Mouse (Mus musculus): ENCODE results near the gene Sfrp2. TPM values are rescaled to one million over a fixed set of nuclear protein-coding genes. Genes with fewer than 3 reads are reported as not detected.

The Sfrp2 gene
- polyA plus RNA-seq, 1 experiment from 2014 or later: 187 TPM

GRCm38 (mm10) chr3:83781460-83782222 lies 15.5 kb downstream of the Sfrp2 start:
- Histone ChIP-seq H3K4me3 (no peak overlapping the region), H3K4me1 (peaks cover 28% of the 10 kb centered on the region), H3K36me3 (no peaks in the 10 kb centered on the region), H3K27ac (replicated peaks) (no peak overlapping the region), H3K9me3 (replicated peaks) (0 out of 2 replicates have a peak, but pooled peaks cover under 1% of the 10 kb centered on the region), H3K27me3 (ENCODE audit: low read depth, poor library complexity, severe bottlenecking) (no peaks in the 10 kb centered on the region; the same call in 1 of the 2 replicates)
- DNase-seq (ENCODE audit: low spot score): no peak
- WGBS: 86% methylated on average over 10 of the region's 10 CpGs

- H3K36me3 ChIP-seq: no peaks in the 10 kb centered on the region
- H3K27me3 ChIP-seq (ENCODE audit: low read depth, poor library complexity, severe bottlenecking): peaks cover 14% of the 10 kb centered on the region
- peaks cover 32% of the 10 kb centered on the region for H3K4me1 ChIP-seq
- 14% methylated on average over 11 of the region's 11 CpGs for WGBS
- peak overlapping the region; percentile 71 for H3K27ac ChIP-seq (replicated peaks)
- DNase-seq (ENCODE audit: low spot score): peak; percentile 38
- 0 out of 2 replicates have a peak, but pooled peaks cover 5% of the 10 kb centered on the region for H3K9me3 ChIP-seq (replicated peaks)
- peak overlapping the region; percentile 12; the same call in 1 of the 2 replicates for H3K4me3 ChIP-seq
These were observed 17.8 kb downstream of the Sfrp2 start for GRCm38 (mm10) chr3:83783716-83784469.

- Histone ChIP-seq H3K4me1 (peaks cover 36% of the 10 kb centered on the region), H3K27ac (replicated peaks) (peak overlapping the region; percentile 71), H3K36me3 (no peaks in the 10 kb centered on the region), H3K27me3 (ENCODE audit: low read depth, poor library complexity, severe bottlenecking) (peaks cover 22% of the 10 kb centered on the region), H3K9me3 (replicated peaks) (0 out of 2 replicates have a peak, but pooled peaks cover 5% of the 10 kb centered on the region), H3K4me3 (no peak overlapping the region)
- 64% methylated on average over 3 of the region's 3 CpGs for WGBS
- no peak for DNase-seq (ENCODE audit: low spot score)
These were observed 18.6 kb downstream of the Sfrp2 start for GRCm38 (mm10) chr3:83784726-83785125.

- no peak for DNase-seq (ENCODE audit: low spot score)
- H3K4me3 ChIP-seq: no peak overlapping the region
- H3K27ac ChIP-seq (replicated peaks): no peak overlapping the region
- H3K9me3 ChIP-seq (replicated peaks): 0 out of 2 replicates have a peak, but pooled peaks cover 5% of the 10 kb centered on the region
- WGBS: 60% methylated on average over 2 of the region's 2 CpGs
- no peaks in the 10 kb centered on the region for H3K36me3 ChIP-seq
- H3K27me3 ChIP-seq (ENCODE audit: low read depth, poor library complexity, severe bottlenecking): peaks cover 35% of the 10 kb centered on the region
- peaks cover 41% of the 10 kb centered on the region for H3K4me1 ChIP-seq
These were observed 21.0 kb downstream of the Sfrp2 start for GRCm38 (mm10) chr3:83787086-83787485.

- peaks cover 35% of the 10 kb centered on the region for H3K27me3 ChIP-seq (ENCODE audit: low read depth, poor library complexity, severe bottlenecking)
- WGBS: 82% methylated on average over 7 of the region's 7 CpGs
- H3K4me1 ChIP-seq: peaks cover 41% of the 10 kb centered on the region
- no peak overlapping the region for H3K27ac ChIP-seq (replicated peaks)
- no peak overlapping the region for H3K4me3 ChIP-seq
- no peak for DNase-seq (ENCODE audit: low spot score)
- H3K36me3 ChIP-seq: no peaks in the 10 kb centered on the region
- H3K9me3 ChIP-seq (replicated peaks): 0 out of 2 replicates have a peak, but pooled peaks cover 5% of the 10 kb centered on the region
These were observed 21.7 kb downstream of the Sfrp2 start for GRCm38 (mm10) chr3:83787776-83788305.

- H3K9me3 ChIP-seq (replicated peaks): 0 out of 2 replicates have a peak, but pooled peaks cover 5% of the 10 kb centered on the region
- H3K4me1 ChIP-seq: peaks cover 21% of the 10 kb centered on the region
- no peaks in the 10 kb centered on the region for H3K36me3 ChIP-seq
- H3K4me3 ChIP-seq: peak overlapping the region; percentile 72
- WGBS: 3% methylated on average over 44 of the region's 44 CpGs
- H3K27ac ChIP-seq (replicated peaks): peak overlapping the region; percentile 80
- peak; percentile 67 for DNase-seq (ENCODE audit: low spot score)
- H3K27me3 ChIP-seq (ENCODE audit: low read depth, poor library complexity, severe bottlenecking): peaks cover 35% of the 10 kb centered on the region
These were observed 23.7 kb downstream of the Sfrp2 start for GRCm38 (mm10) chr3:83789651-83790451.

- H3K36me3 ChIP-seq: no peaks in the 10 kb centered on the region
- peaks cover 35% of the 10 kb centered on the region for H3K27me3 ChIP-seq (ENCODE audit: low read depth, poor library complexity, severe bottlenecking)
- 70% methylated on average over 3 of the region's 3 CpGs for WGBS
- no peak overlapping the region for H3K27ac ChIP-seq (replicated peaks)
- 0 out of 2 replicates have a peak, but pooled peaks cover 5% of the 10 kb centered on the region for H3K9me3 ChIP-seq (replicated peaks)
- H3K4me1 ChIP-seq: peaks cover 16% of the 10 kb centered on the region
- no peak for DNase-seq (ENCODE audit: low spot score)
- no peak overlapping the region for H3K4me3 ChIP-seq
These were observed 25.3 kb downstream of the Sfrp2 start for GRCm38 (mm10) chr3:83791444-83791843.

- Histone ChIP-seq H3K4me3 (no peak overlapping the region), H3K27me3 (ENCODE audit: low read depth, poor library complexity, severe bottlenecking) (no peaks in the 10 kb centered on the region; the same call in none of the 2 replicates), H3K36me3 (no peaks in the 10 kb centered on the region), H3K4me1 (0 out of 2 replicates have a peak, but pooled peaks cover 3% of the 10 kb centered on the region), H3K27ac (replicated peaks) (no peak overlapping the region), H3K9me3 (replicated peaks) (no peaks in the 10 kb centered on the region; the same call in 1 of the 2 replicates)
- 78% methylated on average over 6 of the region's 6 CpGs for WGBS
- no peak for DNase-seq (ENCODE audit: low spot score)
These were observed 31.0 kb downstream of the Sfrp2 start for GRCm38 (mm10) chr3:83797098-83797497.

GRCm38 (mm10) chr3:83797828-83798227 lies 31.7 kb downstream of the Sfrp2 start:
- Histone ChIP-seq H3K4me1 (0 out of 2 replicates have a peak, but pooled peaks cover 3% of the 10 kb centered on the region), H3K27ac (replicated peaks) (no peak overlapping the region), H3K27me3 (ENCODE audit: low read depth, poor library complexity, severe bottlenecking) (no peaks in the 10 kb centered on the region; the same call in 1 of the 2 replicates), H3K4me3 (no peak overlapping the region), H3K36me3 (no peaks in the 10 kb centered on the region), H3K9me3 (replicated peaks) (no peaks in the 10 kb centered on the region; the same call in 1 of the 2 replicates)
- 10% methylated on average over 10 of the region's 10 CpGs for WGBS
- DNase-seq (ENCODE audit: low spot score): peak; percentile 72

GRCm38 (mm10) chr3:83799486-83799885 lies 33.4 kb downstream of the Sfrp2 start:
- WGBS: 91% methylated on average over 7 of the region's 7 CpGs
- Histone ChIP-seq H3K27ac (replicated peaks) (no peak overlapping the region), H3K4me1 (0 out of 2 replicates have a peak, but pooled peaks cover 3% of the 10 kb centered on the region), H3K9me3 (replicated peaks) (no peaks in the 10 kb centered on the region; the same call in 1 of the 2 replicates), H3K36me3 (no peaks in the 10 kb centered on the region), H3K4me3 (no peak overlapping the region), H3K27me3 (ENCODE audit: low read depth, poor library complexity, severe bottlenecking) (no peaks in the 10 kb centered on the region; the same call in 1 of the 2 replicates)
- DNase-seq (ENCODE audit: low spot score): no peak

GRCm38 (mm10) chr3:83801649-83802155 lies 35.6 kb downstream of the Sfrp2 start:
- DNase-seq (ENCODE audit: low spot score): no peak
- Histone ChIP-seq H3K9me3 (replicated peaks) (no peaks in the 10 kb centered on the region; the same call in 1 of the 2 replicates), H3K36me3 (no peaks in the 10 kb centered on the region), H3K4me3 (no peak overlapping the region), H3K27me3 (ENCODE audit: low read depth, poor library complexity, severe bottlenecking) (no peaks in the 10 kb centered on the region; the same call in 1 of the 2 replicates), H3K27ac (replicated peaks) (no peak overlapping the region), H3K4me1 (0 out of 2 replicates have a peak, but pooled peaks cover 3% of the 10 kb centered on the region)
- WGBS: 95% methylated on average over 4 of the region's 4 CpGs
